Mouse (Mus musculus) forebrain, embryonic 14.5 days (tissue): Measurements from ENCODE around the gene Cwc25. TPM values are rescaled to one million over a fixed set of nuclear protein-coding genes. Genes with fewer than 3 reads are reported as not detected.
A peak's percentile ranks its signal among the peaks of the same experiment; 100 is the strongest.

Experiments used
- ATAC-seq: fragments of 200-750 bp; cut with Nextera tagmentation; 2 replicates; pipeline ENCODE4 v1.8.0; 2017; ENCODE audit warnings: mild to moderate bottlenecking, moderate library complexity
- DNase-seq: peaks from one replicate; pipeline ENCODE4 v3.0.0-alpha.2; 2015; ENCODE audit warnings: low spot score
- H3K27ac ChIP-seq: fragments of 300-500 bp; sonication (generic); 2 replicates; pipeline ENCODE4 v1.5.1; 2014; ENCODE audit warnings: low read depth, mild to moderate bottlenecking, control low read depth, low read length, moderate library complexity
- H3K27me3 ChIP-seq: fragments of 300-500 bp; sonication (generic); replicated peaks from 2 replicates; pipeline ENCODE4 v1.6.1; 2014; ENCODE audit warnings: low read length, control low read depth, mixed read lengths; ENCODE audit not compliant: control insufficient read depth, insufficient read depth
- H3K36me3 ChIP-seq: fragments of 300-500 bp; sonication (generic); 2 replicates; pipeline ENCODE4 v1.6.1; 2014; ENCODE audit warnings: low read length, control low read depth; ENCODE audit not compliant: control insufficient read depth, insufficient read depth
- H3K4me1 ChIP-seq: fragments of 300-500 bp; sonication (generic); 2 replicates; pipeline ENCODE4 v1.6.1; 2014; ENCODE audit warnings: antibody characterized with exemption, low read length, control low read depth; ENCODE audit not compliant: control insufficient read depth, insufficient read depth
- H3K4me2 ChIP-seq: fragments of 300-500 bp; sonication (generic); 2 replicates; pipeline ENCODE4 v1.6.1; 2014; ENCODE audit warnings: mild to moderate bottlenecking, control low read depth, low read length
- H3K4me3 ChIP-seq: fragments of 300-500 bp; sonication (generic); 2 replicates; pipeline ENCODE4 v1.5.1; 2014; ENCODE audit warnings: low read depth, low read length, control low read depth
- H3K9ac ChIP-seq: fragments of 300-500 bp; sonication (generic); 2 replicates; pipeline ENCODE4 v1.6.1; 2014; ENCODE audit warnings: mild to moderate bottlenecking, low read length, control low read depth, moderate library complexity
- H3K9me3 ChIP-seq: fragments of 300-500 bp; sonication (generic); replicated peaks from 2 replicates; pipeline ENCODE4 v1.6.1; 2016; ENCODE audit warnings: low read length, control low read depth, mixed read lengths; ENCODE audit not compliant: control insufficient read depth
- WGBS: fragments of 180-500 bp; shearing (Covaris S2); extraction: QIAGEN DNeasy Blood & Tissue Kit; methylation state at CpG from one replicate; pipeline ENCODE4 v1.1.7; 2014; 5-methylcytosine and 5-hydroxymethylcytosine counted together
- polyA plus RNA-seq: library from polyadenylated mRNA; unstranded; fragments of >200 nt; fragmentation: Nextera tagmentation; extraction: Ambion mirVana; gene quantifications from 2 replicates; pipeline ENCODE4 v1.2.1, GENCODE M21; 2014

Cwc25 gene
- polyA plus RNA-seq, 1 experiment from 2014 or later, result 9.9 TPM

DNA sequence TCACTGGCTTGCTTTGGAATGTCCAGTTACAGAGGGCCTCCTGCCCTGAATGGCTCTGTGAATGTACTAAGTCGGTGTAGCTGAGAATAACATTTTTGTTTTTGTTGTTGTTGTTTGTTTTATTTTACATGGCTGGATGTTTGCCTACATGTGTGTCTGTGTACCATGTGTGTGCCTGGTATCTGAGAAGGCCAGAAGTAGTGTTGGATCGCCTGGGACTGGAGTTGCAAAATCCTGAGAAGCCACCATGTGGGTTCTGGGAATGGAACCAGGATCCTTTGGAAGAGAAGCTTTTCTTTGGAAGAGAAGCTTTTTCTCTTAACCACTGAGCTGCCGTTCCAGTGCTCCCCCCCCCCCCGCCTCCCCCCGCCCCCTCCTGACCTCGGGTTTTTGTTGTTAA is 36.1 kb upstream of the Cwc25 start:
- Histone ChIP-seq H3K9ac (no peak overlapping the region), H3K27ac (no peak overlapping the region), H3K36me3 (peaks cover 8% of the 10 kb centered on the region), H3K4me2 (no peak overlapping the region), H3K9me3 (no peaks in the 10 kb centered on the region), H3K27me3 (no peaks in the 10 kb centered on the region), H3K4me1 (peaks cover 44% of the 10 kb centered on the region), H3K4me3 (no peak overlapping the region)
- no peak for DNase-seq
- WGBS, result 33% methylated on average over 6 of the region's 6 CpGs
- no peak for ATAC-seq

DNA sequence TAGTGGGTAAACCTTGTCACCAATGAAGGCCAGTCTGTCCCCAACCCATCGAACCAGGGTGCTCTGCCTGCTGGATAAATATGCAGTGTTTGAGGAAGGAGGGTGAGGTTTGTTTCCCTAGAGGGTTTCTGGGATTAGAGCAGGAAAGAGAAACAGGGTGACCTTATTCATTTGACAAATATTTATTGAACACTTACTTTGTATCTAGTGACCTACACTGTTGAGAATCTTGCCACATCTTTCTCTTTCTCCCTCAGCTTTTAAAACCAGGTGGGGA is 35.8 kb upstream of the Cwc25 start:
- DNase-seq, result no peak
- Histone ChIP-seq H3K36me3 (peaks cover 4% of the 10 kb centered on the region), H3K27me3 (no peaks in the 10 kb centered on the region), H3K4me1 (peaks cover 43% of the 10 kb centered on the region), H3K9me3 (no peaks in the 10 kb centered on the region), H3K9ac (0 out of 2 replicates have a peak overlapping the region, but pooled peaks have one; percentile 22), H3K4me2 (peak overlapping the region; percentile 88), H3K27ac (no peak overlapping the region), H3K4me3 (no peak overlapping the region; the same call in 1 of the 2 replicates)
- 69% methylated on average over 1 of the region's 1 CpGs for WGBS
- no peak for ATAC-seq

DNA sequence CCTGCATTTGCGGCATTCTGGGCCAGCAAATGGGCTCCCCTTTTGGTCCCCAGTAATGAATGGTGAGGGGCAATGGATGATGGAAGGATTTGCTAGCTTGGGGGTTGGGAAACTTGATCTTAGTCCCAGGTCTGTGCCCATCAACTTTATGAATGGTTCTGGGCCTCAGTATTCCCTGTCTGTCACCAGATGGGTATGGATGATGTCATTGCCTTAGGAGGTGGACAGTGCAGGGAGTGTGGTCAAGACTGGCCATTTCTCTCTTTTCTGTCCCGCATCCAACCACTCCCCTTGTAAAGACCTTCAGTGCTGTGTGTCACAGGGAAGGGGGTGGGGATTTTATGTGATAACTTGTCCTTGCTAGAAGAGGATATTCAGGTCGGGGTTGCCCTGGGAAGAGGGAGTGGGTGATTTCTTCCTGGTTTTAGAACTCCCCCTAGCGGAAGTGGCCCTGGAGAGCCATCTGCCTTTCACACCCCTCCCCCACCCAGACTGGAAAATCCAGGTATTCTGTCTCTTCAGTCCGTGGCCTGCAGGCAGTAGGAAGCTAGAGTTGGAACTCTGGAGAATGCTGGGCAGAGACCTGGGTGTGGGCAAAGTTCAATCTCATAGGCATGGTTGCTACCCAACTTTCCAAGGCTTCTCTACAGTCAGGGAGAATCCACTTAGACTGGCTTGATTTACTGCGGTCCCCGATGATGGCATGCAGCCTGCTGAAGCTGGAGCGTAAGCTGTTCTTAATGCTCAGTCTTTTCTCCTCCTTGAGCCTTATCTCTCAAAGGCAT is 35.2 kb upstream of the Cwc25 start:
- Histone ChIP-seq H3K4me2 (peak overlapping the region; percentile 88), H3K27ac (peak overlapping the region; percentile 95; the same call in 1 of the 2 replicates), H3K9me3 (no peaks in the 10 kb centered on the region), H3K9ac (peak overlapping the region; percentile 96), H3K4me3 (peak overlapping the region; percentile 98), H3K27me3 (no peaks in the 10 kb centered on the region), H3K36me3 (no peaks in the 10 kb centered on the region; the same call in 1 of the 2 replicates), H3K4me1 (peaks cover 43% of the 10 kb centered on the region)
- ATAC-seq (no peak), DNase-seq (peak; percentile 52)
- 35% methylated on average over 8 of the region's 8 CpGs for WGBS

DNA sequence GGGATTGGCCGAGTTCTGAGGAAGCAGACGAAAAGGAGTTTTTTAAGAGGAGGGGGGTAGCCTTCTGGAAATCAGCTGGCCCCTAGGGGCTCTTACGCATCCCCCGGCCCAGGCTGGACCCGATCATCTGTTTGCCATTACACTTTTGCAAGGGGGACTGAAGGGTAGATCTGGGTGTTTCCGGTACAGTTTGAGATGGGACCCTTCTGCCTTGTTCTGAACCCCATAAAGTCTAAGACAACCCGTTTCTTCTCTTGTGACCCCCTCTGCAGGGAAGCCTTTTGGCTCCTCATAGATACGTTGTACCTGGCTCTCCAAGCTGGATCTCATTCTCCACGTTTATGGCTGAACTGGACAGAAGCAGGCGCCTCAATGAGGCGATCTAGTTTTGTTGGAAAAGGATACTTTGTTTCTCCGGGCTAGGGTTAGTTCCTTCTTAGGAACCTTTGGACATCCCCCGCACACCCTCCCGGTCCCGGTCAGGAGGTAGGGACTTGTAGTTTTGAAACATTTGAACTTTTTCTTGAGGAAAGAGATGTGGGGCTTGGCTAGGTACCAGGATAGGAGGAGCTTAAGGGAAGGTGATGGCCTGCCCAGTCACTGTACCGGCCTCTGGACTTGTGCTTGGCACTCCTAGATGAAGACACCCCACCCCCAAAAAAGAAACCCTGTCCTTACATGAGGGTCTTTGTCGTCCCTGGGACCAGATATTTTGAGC is 34.5 kb upstream of the Cwc25 start:
- H3K27me3 ChIP-seq, result no peaks in the 10 kb centered on the region
- H3K4me2 ChIP-seq, result peak overlapping the region; percentile 88
- H3K4me1 ChIP-seq, result peaks cover 35% of the 10 kb centered on the region
- peak overlapping the region; percentile 95 for H3K27ac ChIP-seq
- 5% methylated on average over 17 of the region's 17 CpGs for WGBS
- no peaks in the 10 kb centered on the region for H3K9me3 ChIP-seq
- H3K9ac ChIP-seq, result peak overlapping the region; percentile 96
- H3K4me3 ChIP-seq, result peak overlapping the region; percentile 98
- no peaks in the 10 kb centered on the region for H3K36me3 ChIP-seq
- no peak for ATAC-seq
- no peak for DNase-seq

DNA sequence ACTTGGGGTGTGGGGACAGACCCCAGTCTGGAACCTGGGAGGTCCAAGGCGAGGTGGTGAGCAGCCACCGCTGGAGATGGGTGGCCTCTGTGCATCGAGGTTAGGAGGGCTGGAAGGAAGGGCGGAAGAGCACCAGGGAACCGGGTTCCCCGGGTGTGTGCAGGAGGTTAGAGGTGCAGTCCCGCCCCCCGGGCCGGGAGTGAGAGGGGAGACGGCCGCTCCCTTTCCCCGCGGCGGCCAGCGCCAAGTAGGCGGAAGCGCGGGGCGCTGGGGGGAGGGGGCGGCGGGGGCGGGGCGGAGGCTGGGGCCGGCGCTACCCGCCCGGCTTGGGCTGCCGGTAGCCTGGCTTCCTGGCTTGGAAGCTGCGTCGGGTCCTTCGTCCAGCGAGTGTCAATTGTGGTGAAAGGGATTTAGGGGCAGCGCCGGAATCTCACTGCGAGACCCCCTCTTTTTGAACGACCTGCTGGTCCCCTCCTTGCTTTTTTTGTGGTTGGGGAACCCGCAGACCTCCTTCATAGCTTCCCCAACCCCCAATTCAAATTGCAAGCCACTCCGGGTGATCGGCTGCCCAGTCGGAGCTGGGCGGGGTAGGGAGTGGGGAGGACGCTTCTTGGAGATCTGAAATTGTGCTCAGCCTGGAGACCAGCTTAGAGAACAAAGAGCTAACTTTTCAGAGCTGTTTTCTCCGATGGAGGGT is 33.8 kb upstream of the Cwc25 start:
- H3K27me3 ChIP-seq, result no peaks in the 10 kb centered on the region
- no peaks in the 10 kb centered on the region for H3K9me3 ChIP-seq
- peak; percentile 65 for ATAC-seq
- H3K4me1 ChIP-seq, result peaks cover 28% of the 10 kb centered on the region
- peak overlapping the region; percentile 98 for H3K4me3 ChIP-seq
- H3K9ac ChIP-seq, result peak overlapping the region; percentile 96
- no peaks in the 10 kb centered on the region for H3K36me3 ChIP-seq
- H3K4me2 ChIP-seq, result peak overlapping the region; percentile 88
- peak; percentile 69 for DNase-seq
- WGBS, result under 1% methylated on average over 21 of the region's 43 CpGs
- peak overlapping the region; percentile 95 for H3K27ac ChIP-seq

DNA sequence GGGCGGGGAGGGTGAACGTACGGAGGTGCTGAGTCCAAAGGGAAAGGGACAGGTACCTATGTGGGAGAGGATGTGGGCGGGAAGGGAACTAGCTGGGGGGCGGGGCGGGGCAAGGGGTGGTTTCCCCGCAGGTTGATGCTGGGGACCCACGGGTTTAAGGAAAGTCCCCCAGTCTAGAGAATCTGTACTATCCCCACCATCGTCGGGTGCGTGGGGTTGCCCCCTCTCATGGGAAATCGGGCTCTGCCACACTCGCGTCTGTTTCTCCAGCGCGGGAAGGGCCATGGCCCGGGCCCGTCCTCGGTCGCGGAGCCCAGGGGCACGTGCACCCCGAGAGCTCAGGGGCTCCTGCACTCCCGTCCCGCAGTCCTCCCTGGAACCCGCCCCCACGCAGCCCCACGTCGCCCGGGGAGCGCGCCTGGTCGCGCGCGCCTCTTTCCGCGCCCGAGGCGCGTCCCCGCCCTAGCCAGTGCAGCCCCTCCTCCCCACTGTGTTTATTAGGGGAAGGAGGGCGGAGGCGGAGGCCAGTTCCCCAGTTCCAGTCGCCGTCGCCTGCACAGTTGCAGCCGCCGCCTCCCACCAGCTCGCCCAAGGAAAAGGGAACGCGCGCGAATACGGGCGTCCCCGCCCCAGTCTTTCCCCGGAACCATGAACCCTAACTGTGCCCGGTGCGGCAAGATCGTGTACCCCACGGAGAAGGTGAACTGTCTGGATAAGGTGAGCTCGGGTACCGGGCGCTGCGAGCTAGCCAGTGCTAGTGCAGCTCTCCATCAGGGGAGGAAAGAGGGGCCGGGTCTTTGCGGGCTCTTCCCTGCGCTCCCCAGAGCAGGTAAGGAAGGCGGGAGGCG is 33.0 kb upstream of the Cwc25 start:
- Histone ChIP-seq H3K36me3 (no peaks in the 10 kb centered on the region), H3K9me3 (no peaks in the 10 kb centered on the region), H3K4me3 (peak overlapping the region; percentile 98), H3K4me1 (peaks cover 20% of the 10 kb centered on the region), H3K27me3 (no peaks in the 10 kb centered on the region), H3K9ac (peak overlapping the region; percentile 96), H3K27ac (peak overlapping the region; percentile 95), H3K4me2 (peak overlapping the region; percentile 88)
- DNase-seq (peak; percentile 89), ATAC-seq (peak; percentile 85)
- WGBS, result under 1% methylated on average over 71 of the region's 71 CpGs

DNA sequence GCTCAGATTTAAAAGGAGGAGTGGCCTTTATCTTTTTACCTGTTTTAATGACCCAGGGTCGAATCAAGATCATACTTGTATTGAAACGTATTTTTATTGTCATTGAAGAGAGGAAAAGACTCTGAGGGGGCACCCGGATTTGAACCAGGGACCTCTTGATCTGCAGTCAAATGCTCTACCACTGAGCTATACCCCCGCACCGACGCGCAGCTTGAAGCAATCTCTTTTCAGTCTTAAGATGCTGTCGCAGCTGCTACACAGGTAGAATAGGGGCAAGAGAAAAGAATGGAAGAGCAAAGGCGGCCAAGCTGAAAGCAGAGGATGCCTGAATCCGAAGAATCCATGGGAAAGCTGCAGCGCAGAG is 32.4 kb upstream of the Cwc25 start, which contains the start of gene Lasp1:
Gene Lasp1, plus strand, starts transcription at position 219 of the 364 bp plus-strand sequence.
- ATAC-seq (peak; percentile 68), DNase-seq (peak; percentile 88)
- Histone ChIP-seq H3K27me3 (no peaks in the 10 kb centered on the region), H3K27ac (peak within 1 kb of the TSS; percentile 95), H3K4me2 (peak within 1 kb of the TSS; percentile 88), H3K9me3 (no peaks in the 10 kb centered on the region), H3K36me3 (no peaks in the 10 kb centered on the region), H3K9ac (peak within 1 kb of the TSS; percentile 96), H3K4me3 (peak within 1 kb of the TSS; percentile 98), H3K4me1 (peaks cover 18% of the 10 kb centered on the region)
- under 1% methylated on average over 11 of the region's 11 CpGs for WGBS

DNA sequence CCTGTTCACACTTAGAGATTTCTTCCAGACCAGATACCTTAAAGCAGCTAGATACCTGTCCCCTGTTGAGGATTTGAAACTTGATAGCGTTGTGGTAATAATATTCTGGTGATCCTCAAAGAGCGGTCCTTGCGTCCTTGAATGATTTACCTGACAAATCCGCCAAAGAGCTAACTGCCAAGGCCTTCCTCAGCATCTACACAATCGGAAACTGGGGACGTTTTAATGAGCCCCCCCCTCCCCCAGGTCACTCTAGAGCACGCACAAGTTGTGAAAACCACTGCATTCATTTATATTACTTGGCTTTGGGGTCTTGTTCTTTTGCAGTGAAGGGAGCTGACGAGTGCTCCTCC is 31.7 kb upstream of the Cwc25 start:
- no peaks in the 10 kb centered on the region for H3K36me3 ChIP-seq
- 29% methylated on average over 8 of the region's 8 CpGs for WGBS
- no peak for ATAC-seq
- DNase-seq, result no peak
- peaks cover 18% of the 10 kb centered on the region for H3K4me1 ChIP-seq
- no peaks in the 10 kb centered on the region for H3K27me3 ChIP-seq
- 0 out of 2 replicates have a peak overlapping the region, but pooled peaks have one; percentile 98 for H3K4me3 ChIP-seq
- H3K9me3 ChIP-seq, result no peaks in the 10 kb centered on the region
- no peak overlapping the region for H3K4me2 ChIP-seq
- no peak overlapping the region for H3K9ac ChIP-seq
- no peak overlapping the region for H3K27ac ChIP-seq
